Mouse (Mus musculus): ENCODE measurements around the gene Tmem179b. TPM values are rescaled to one million over a fixed set of nuclear protein-coding genes. Genes with fewer than 3 reads are reported as not detected.

Tmem179b gene
- total and polyA plus RNA-seq, 2 experiments from 2014 or later = 19.6 to 22.6 TPM

DNA sequence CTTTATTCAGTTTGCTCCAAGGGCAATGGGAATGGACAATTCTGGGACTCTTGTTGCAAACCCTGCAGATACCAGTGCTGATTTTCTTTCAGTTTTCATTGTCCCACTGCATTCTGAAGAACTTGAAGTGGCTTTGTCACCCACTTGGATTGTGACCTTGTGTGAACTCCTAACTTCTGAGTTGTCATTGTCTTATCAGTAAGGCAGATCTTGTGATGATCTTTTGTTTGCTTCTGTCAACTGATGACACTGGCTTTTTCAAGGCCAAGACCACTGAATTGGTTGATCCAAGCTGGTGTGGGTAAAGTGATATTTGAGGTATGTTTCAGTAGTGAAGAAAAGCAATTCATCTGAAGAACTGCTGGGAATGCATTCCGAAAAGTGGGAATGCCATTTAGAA is 28.9 kb downstream of the Tmem179b start:
- no peak overlapping the region for H3K4me2 ChIP-seq (ENCODE audit: low read depth)

DNA sequence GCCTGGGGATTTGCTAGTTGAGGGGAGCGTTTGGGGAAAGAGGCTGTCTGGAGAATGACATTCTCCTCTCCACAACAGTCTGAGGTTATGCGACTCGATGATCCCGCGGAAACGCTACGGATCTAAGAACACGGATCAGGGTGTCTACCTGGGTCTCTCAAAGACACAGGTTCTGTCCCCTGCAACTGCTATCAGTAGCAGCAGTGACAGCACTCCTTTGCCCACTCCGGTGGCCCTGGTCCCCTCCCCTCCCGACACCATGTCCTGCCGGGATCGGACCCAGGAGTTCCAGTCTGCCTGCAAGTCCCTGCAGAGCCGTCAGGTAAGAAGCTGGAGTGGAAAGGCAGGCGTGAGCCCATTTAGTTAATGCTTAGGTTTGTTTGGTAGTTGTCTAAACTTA is 32.1 kb downstream of the Tmem179b start:
- Histone ChIP-seq H3K9me3 (ENCODE audit: low read length) (no peaks in the 10 kb centered on the region), H3K4me1 (ENCODE audit: insufficient read depth) (peaks cover 8% of the 10 kb centered on the region), H3K36me3 (ENCODE audit: insufficient read depth) (peaks cover 56% of the 10 kb centered on the region), H3K27ac (ENCODE audit: low read depth, low read length) (no peak overlapping the region), H3K9ac (peak overlapping the region; percentile 65), H3K27me3 (ENCODE audit: insufficient read depth, low read length) (no peaks in the 10 kb centered on the region), H3K4me2 (ENCODE audit: low read depth) (peak overlapping the region; percentile 89), H3K4me3 (ENCODE audit: low read depth, low read length) (peak overlapping the region; percentile 85)
- 27% methylated on average over 14 of the region's 14 CpGs for WGBS
- ATAC-seq (no peak), DNase-seq (no peak)
- TF ChIP-seq CTCF (IDR thresholded peaks at IDR 0.05; ENCODE audit: low read depth) = no peak

More for the DNA sequence above, 28.9 kb downstream of the Tmem179b start:
- Histone ChIP-seq H3K27me3 (ENCODE audit: insufficient read depth, low read length) (no peaks in the 10 kb centered on the region), H3K36me3 (ENCODE audit: insufficient read depth) (peaks cover 62% of the 10 kb centered on the region), H3K9me3 (ENCODE audit: low read length) (no peaks in the 10 kb centered on the region), H3K4me1 (ENCODE audit: insufficient read depth) (peaks cover 8% of the 10 kb centered on the region), H3K9ac (no peak overlapping the region), H3K27ac (ENCODE audit: low read depth, low read length) (no peak overlapping the region), H3K4me3 (ENCODE audit: low read depth, low read length) (no peak overlapping the region)
- TF ChIP-seq CTCF (IDR thresholded peaks at IDR 0.05; ENCODE audit: low read depth) = no peak
- WGBS = 96% methylated on average over 1 of the region's 1 CpGs
- no peak for ATAC-seq
- DNase-seq = no peak

DNA sequence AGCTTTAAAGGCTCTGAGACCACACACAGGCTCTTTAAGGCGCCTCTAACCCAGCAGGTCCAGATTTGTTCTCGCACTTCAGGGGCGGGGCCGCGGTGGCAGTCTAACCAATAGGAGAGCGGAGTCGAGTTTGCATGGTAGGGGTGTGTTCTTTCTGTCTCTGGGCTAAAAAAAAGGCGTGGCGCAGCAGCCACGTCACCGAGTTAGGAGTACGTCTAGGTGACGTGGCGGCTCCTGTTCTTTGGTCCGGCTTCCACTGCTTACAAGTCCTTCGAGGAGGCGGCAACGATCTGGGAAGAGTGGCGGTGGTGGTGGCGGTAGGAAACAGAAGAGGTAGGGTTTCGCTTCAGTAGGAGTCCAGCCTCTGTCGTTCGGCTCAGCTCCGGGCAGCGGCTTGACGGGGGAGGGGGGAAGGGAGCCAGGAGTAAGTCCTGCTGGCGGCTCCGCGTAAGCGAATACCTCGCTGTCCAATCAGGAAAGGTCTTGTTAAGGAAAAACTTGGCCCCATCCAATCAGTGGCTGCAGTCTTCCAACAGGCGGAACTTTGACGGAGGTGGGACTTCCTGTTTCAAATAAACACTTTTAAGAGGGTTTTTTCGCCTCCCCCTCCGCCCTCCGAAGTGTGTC is 32.9 kb downstream of the Tmem179b start, which contains the start of gene Stx5a:
Gene Stx5a (plus strand): TSS at position 171 of the 627 bp plus-strand sequence.
- WGBS = under 1% methylated on average over 34 of the region's 36 CpGs
- peaks cover 49% of the 10 kb centered on the region for H3K36me3 ChIP-seq (ENCODE audit: insufficient read depth)
- peak within 1 kb of the TSS; percentile 95 for H3K27ac ChIP-seq (ENCODE audit: low read depth, low read length)
- peak within 1 kb of the TSS; percentile 85 for H3K4me3 ChIP-seq (ENCODE audit: low read depth, low read length)
- no peaks in the 10 kb centered on the region for H3K27me3 ChIP-seq (ENCODE audit: insufficient read depth, low read length)
- ATAC-seq (peak; percentile 98), DNase-seq (peak; percentile 98)
- no peaks in the 10 kb centered on the region for H3K9me3 ChIP-seq (ENCODE audit: low read length)
- H3K4me1 ChIP-seq (ENCODE audit: insufficient read depth) = peaks cover 8% of the 10 kb centered on the region
- TF ChIP-seq CTCF (IDR thresholded peaks at IDR 0.05; ENCODE audit: low read depth) = peak; percentile 36
- peak within 1 kb of the TSS; percentile 65 for H3K9ac ChIP-seq
- H3K4me2 ChIP-seq (ENCODE audit: low read depth) = peak within 1 kb of the TSS; percentile 89

DNA sequence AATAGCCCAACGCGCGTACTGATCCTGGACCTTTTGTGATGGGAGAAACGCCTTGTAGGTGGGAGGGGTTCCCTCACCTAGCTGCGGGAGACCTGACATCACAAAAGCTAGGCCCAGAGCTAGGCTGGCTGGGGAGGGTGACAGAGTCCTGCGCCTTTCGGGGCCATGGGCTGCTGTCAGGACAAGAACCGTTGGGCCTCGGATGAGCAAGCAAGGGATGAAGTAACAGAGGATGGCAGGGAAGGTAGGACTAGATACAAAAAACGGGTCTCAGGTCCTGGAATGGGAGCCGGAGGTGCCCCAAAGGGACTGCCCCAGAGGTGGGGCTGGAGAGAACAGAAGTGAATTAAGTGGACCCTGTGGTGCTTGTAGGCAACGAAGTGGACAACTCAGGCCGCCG is 33.7 kb downstream of the Tmem179b start, which contains the start of gene 1700092M07Rik:
Gene 1700092M07Rik (plus strand): TSS at position 116 of the 400 bp plus-strand sequence.
- DNase-seq (no peak), ATAC-seq (no peak)
- no peak for TF ChIP-seq CTCF (IDR thresholded peaks at IDR 0.05; ENCODE audit: low read depth)
- H3K4me2 ChIP-seq (ENCODE audit: low read depth) = peak within 1 kb of the TSS; percentile 89
- H3K27me3 ChIP-seq (ENCODE audit: insufficient read depth, low read length) = no peaks in the 10 kb centered on the region
- peaks cover 42% of the 10 kb centered on the region for H3K36me3 ChIP-seq (ENCODE audit: insufficient read depth)
- H3K9ac ChIP-seq = peak within 1 kb of the TSS; percentile 65
- WGBS = 68% methylated on average over 14 of the region's 14 CpGs
- peak within 1 kb of the TSS; percentile 95 for H3K27ac ChIP-seq (ENCODE audit: low read depth, low read length)
- H3K4me1 ChIP-seq (ENCODE audit: insufficient read depth) = peaks cover 8% of the 10 kb centered on the region
- peak within 1 kb of the TSS; percentile 85 for H3K4me3 ChIP-seq (ENCODE audit: low read depth, low read length)
- no peaks in the 10 kb centered on the region for H3K9me3 ChIP-seq (ENCODE audit: low read length)

DNA sequence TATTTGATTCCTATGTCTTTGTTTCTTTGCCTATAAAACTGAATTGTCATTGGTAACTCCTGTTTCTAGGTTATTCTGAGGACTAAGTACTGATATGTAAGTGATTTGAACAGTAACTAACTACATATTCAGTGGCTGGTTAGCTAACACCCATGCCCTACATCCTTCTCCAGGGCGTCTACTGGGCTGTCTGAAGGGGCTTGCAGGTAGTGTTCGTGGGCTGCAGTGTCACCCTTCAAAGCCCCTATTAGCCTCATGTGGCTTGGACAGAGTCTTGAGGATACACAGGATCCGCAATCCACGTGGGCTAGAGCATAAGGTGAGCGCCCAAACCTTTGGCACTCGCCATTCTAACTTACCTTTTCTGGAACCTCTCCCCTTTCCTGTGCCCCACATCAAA is 34.6 kb downstream of the Tmem179b start:
- TF ChIP-seq CTCF (IDR thresholded peaks at IDR 0.05; ENCODE audit: low read depth) = no peak
- peaks cover 8% of the 10 kb centered on the region for H3K4me1 ChIP-seq (ENCODE audit: insufficient read depth)
- H3K27me3 ChIP-seq (ENCODE audit: insufficient read depth, low read length) = no peaks in the 10 kb centered on the region
- peaks cover 33% of the 10 kb centered on the region for H3K36me3 ChIP-seq (ENCODE audit: insufficient read depth)
- ATAC-seq (no peak), DNase-seq (no peak)
- H3K4me3 ChIP-seq (ENCODE audit: low read depth, low read length) = no peak overlapping the region
- no peaks in the 10 kb centered on the region for H3K9me3 ChIP-seq (ENCODE audit: low read length)
- H3K9ac ChIP-seq = no peak overlapping the region
- H3K27ac ChIP-seq (ENCODE audit: low read depth, low read length) = no peak overlapping the region
- no peak overlapping the region for H3K4me2 ChIP-seq (ENCODE audit: low read depth)
- 89% methylated on average over 6 of the region's 6 CpGs for WGBS

DNA sequence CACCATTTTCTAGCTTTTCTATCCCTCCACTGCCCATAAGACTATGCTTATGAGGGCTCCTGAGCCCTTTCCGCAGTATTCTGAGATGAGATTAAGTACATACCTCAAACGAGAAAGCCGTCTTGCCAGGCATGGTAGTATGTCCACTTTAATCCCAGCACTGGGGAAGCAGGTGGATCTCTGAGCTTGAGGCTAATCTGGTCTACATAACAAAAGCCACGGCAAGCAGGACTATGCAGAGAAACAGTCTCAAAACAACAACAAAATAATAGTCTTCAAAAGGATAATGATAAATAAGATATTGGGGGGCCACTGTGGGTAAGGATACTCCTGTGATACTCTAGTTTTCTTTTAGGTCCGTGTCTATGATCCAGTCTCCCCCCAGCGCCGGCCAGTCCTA is 35.4 kb downstream of the Tmem179b start:
- DNase-seq (no peak), ATAC-seq (no peak)
- no peak for TF ChIP-seq CTCF (IDR thresholded peaks at IDR 0.05; ENCODE audit: low read depth)
- Histone ChIP-seq H3K4me2 (ENCODE audit: low read depth) (no peak overlapping the region), H3K27ac (ENCODE audit: low read depth, low read length) (no peak overlapping the region), H3K36me3 (ENCODE audit: insufficient read depth) (peaks cover 33% of the 10 kb centered on the region), H3K4me1 (ENCODE audit: insufficient read depth) (peaks cover 8% of the 10 kb centered on the region), H3K9ac (no peak overlapping the region), H3K9me3 (ENCODE audit: low read length) (no peaks in the 10 kb centered on the region), H3K27me3 (ENCODE audit: insufficient read depth, low read length) (no peaks in the 10 kb centered on the region), H3K4me3 (ENCODE audit: low read depth, low read length) (no peak overlapping the region)
- 92% methylated on average over 7 of the region's 7 CpGs for WGBS

DNA sequence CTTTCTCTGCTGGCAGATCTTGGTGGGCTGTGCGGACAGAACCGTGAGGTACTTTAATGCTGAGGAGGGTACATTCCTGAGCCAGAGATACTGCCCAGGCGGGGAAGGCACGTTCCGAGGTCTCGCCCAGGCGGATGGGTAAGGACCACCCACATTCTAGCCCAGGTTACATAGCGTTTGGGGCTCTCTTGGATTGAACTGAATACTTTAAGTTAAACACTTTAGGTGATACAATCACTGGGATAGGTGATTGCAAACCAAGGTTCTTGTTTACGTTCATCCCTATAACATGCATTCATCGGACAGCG is 38.2 kb downstream of the Tmem179b start:
- Histone ChIP-seq H3K27me3 (ENCODE audit: insufficient read depth, low read length) (no peaks in the 10 kb centered on the region), H3K9ac (peak overlapping the region; percentile 74), H3K36me3 (ENCODE audit: insufficient read depth) (peaks cover 26% of the 10 kb centered on the region), H3K4me3 (ENCODE audit: low read depth, low read length) (peak overlapping the region; percentile 96), H3K27ac (ENCODE audit: low read depth, low read length) (peak overlapping the region; percentile 79), H3K4me1 (ENCODE audit: insufficient read depth) (no peaks in the 10 kb centered on the region), H3K9me3 (ENCODE audit: low read length) (no peaks in the 10 kb centered on the region), H3K4me2 (ENCODE audit: low read depth) (peak overlapping the region; percentile 96)
- 4% methylated on average over 11 of the region's 11 CpGs for WGBS
- DNase-seq = no peak
- TF ChIP-seq CTCF (IDR thresholded peaks at IDR 0.05; ENCODE audit: low read depth) = no peak
- ATAC-seq = peak; percentile 21; the same call in 1 of the 2 replicates
